Mouse (Mus musculus) MN1 (cell line): ENCODE results near the gene Atf3.

ENCODE experiments used
- DNase-seq: peaks from one replicate; pipeline ENCODE4 v3.0.0-alpha.2; 2016; ENCODE audit warnings: low spot score

Atf3 gene

GRCm38 (mm10) chr1:191226570-191226969, 8.7 kb upstream of the Atf3 start:
- no peak for DNase-seq

- no peak for DNase-seq
These were observed 7.9 kb upstream of the Atf3 start for GRCm38 (mm10) chr1:191225771-191226170.

- no peak for DNase-seq
These were observed 7.3 kb upstream of the Atf3 start for GRCm38 (mm10) chr1:191224981-191225703.

GRCm38 (mm10) chr1:191224302-191224980, 6.6 kb upstream of the Atf3 start:
- peak; percentile 94 for DNase-seq

GRCm38 (mm10) chr1:191223930-191224301, 6.1 kb upstream of the Atf3 start:
- no peak for DNase-seq

- DNase-seq: peak; percentile 55
These were observed 4.2 kb upstream of the Atf3 start for GRCm38 (mm10) chr1:191222031-191222430.

GRCm38 (mm10) chr1:191220588-191220987, 2.7 kb upstream of the Atf3 start:
- DNase-seq: no peak

- DNase-seq: no peak
These were observed 1.9 kb upstream of the Atf3 start for GRCm38 (mm10) chr1:191219748-191220147.

- no peak for DNase-seq
These were observed 744 bp upstream of the Atf3 start for GRCm38 (mm10) chr1:191218583-191218982.

- peak; percentile 44 for DNase-seq
These were observed 1.8 kb downstream of the Atf3 start for GRCm38 (mm10) chr1:191215776-191216661.

- DNase-seq: no peak
These were observed 6.7 kb downstream of the Atf3 start for GRCm38 (mm10) chr1:191211096-191211495.

GRCm38 (mm10) chr1:191205791-191206190, 12.0 kb downstream of the Atf3 start:
- no peak for DNase-seq

- DNase-seq: no peak
These were observed 13.0 kb downstream of the Atf3 start for GRCm38 (mm10) chr1:191204876-191205275.

- DNase-seq: no peak
These were observed 14.3 kb downstream of the Atf3 start for GRCm38 (mm10) chr1:191203496-191203895.

GRCm38 (mm10) chr1:191202208-191202952, 15.5 kb downstream of the Atf3 start:
- DNase-seq: no peak

- no peak for DNase-seq
These were observed 16.8 kb downstream of the Atf3 start for GRCm38 (mm10) chr1:191200816-191201602.

- no peak for DNase-seq
These were observed 19.9 kb downstream of the Atf3 start for GRCm38 (mm10) chr1:191197916-191198315.

GRCm38 (mm10) chr1:191196016-191196415, 21.8 kb downstream of the Atf3 start:
- DNase-seq: no peak

- DNase-seq: peak; percentile 19
These were observed 24.0 kb downstream of the Atf3 start for GRCm38 (mm10) chr1:191193657-191194424.

- no peak for DNase-seq
These were observed 25.1 kb downstream of the Atf3 start for GRCm38 (mm10) chr1:191192751-191193150.
